Mouse (Mus musculus): ENCODE data around the gene Haus6. TPM values are rescaled to one million over a fixed set of nuclear protein-coding genes. Genes with fewer than 3 reads are reported as not detected.

Haus6 gene
- polyA plus RNA-seq, 1 experiment from 2014 or later, result 13.7 TPM

- no peak for ATAC-seq
- Histone ChIP-seq H3K9me3 (no peaks in the 10 kb centered on the region), H3K27ac (no peak overlapping the region), H3K27me3 (replicated peaks) (no peaks in the 10 kb centered on the region), H3K4me1 (replicated peaks) (no peaks in the 10 kb centered on the region), H3K4me3 (replicated peaks) (no peak overlapping the region), H3K4me2 (replicated peaks) (no peak overlapping the region), H3K36me3 (no peaks in the 10 kb centered on the region), H3K9ac (no peak overlapping the region)
- WGBS, result 56% methylated on average over 3 of the region's 3 CpGs
Measured at GRCm38 (mm10) chr4:86622116-86622515, 10.3 kb upstream of the Haus6 start.

DNA sequence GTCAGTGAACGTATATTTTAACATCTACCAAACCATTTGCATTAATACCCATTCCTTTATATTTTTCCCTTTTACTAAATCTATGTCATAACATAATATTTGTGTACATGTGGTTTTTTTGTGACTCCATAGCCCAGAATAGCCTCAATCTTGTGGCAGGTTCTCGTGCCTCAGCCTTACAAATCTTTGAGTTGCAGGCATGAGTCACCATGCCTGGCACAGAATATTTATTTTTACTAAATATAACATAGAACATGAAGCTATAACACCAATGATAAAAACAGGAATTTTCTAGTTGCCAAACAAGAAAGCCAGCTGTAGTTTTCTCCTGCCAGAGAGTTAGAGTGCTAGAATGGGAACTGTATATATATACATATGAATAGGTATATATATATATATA is 8.7 kb upstream of the Haus6 start:
- H3K4me2 ChIP-seq (replicated peaks), result no peak overlapping the region
- H3K4me1 ChIP-seq (replicated peaks), result no peaks in the 10 kb centered on the region
- 73% methylated on average over 2 of the region's 2 CpGs for WGBS
- no peaks in the 10 kb centered on the region for H3K9me3 ChIP-seq
- no peak overlapping the region for H3K4me3 ChIP-seq (replicated peaks)
- no peak for ATAC-seq
- no peaks in the 10 kb centered on the region for H3K36me3 ChIP-seq
- no peaks in the 10 kb centered on the region for H3K27me3 ChIP-seq (replicated peaks)
- no peak overlapping the region for H3K27ac ChIP-seq
- H3K9ac ChIP-seq, result no peak overlapping the region

- H3K9ac ChIP-seq, result 0 out of 2 replicates have a peak overlapping the region, but pooled peaks have one; percentile 26
- H3K4me2 ChIP-seq (replicated peaks), result peak overlapping the region; percentile 50
- no peaks in the 10 kb centered on the region for H3K36me3 ChIP-seq
- 32% methylated on average over 8 of the region's 8 CpGs for WGBS
- H3K27me3 ChIP-seq (replicated peaks), result no peaks in the 10 kb centered on the region
- peak; percentile 19; the same call in 1 of the 2 replicates for ATAC-seq
- H3K4me1 ChIP-seq (replicated peaks), result no peaks in the 10 kb centered on the region
- peak overlapping the region; percentile 69 for H3K4me3 ChIP-seq (replicated peaks)
- no peaks in the 10 kb centered on the region for H3K9me3 ChIP-seq
- H3K27ac ChIP-seq, result peak overlapping the region; percentile 33; the same call in 1 of the 2 replicates
Measured at GRCm38 (mm10) chr4:86612289-86612620, 400 bp upstream of the Haus6 start.

DNA sequence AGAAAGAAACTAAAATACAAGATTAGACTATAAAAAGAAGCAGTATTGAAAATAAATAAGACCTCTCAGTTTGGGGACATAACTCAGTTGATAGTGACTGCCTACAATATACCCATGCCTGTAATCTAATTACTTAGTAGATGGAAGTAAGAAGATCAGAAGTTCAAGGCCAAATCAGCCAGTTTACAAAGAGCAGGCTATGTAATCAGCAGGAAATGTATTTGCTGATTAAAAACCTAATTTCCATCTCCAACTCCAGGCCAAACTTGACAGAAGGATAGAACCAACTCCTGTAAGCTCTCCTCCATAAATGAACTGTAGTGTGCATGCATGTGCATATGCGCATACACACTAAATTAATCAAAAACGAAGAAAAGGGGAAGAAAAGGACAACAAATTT is 20.6 kb downstream of the Haus6 start:
- Histone ChIP-seq H3K4me2 (replicated peaks) (no peak overlapping the region), H3K4me1 (replicated peaks) (no peaks in the 10 kb centered on the region), H3K36me3 (peaks cover 11% of the 10 kb centered on the region)

DNA sequence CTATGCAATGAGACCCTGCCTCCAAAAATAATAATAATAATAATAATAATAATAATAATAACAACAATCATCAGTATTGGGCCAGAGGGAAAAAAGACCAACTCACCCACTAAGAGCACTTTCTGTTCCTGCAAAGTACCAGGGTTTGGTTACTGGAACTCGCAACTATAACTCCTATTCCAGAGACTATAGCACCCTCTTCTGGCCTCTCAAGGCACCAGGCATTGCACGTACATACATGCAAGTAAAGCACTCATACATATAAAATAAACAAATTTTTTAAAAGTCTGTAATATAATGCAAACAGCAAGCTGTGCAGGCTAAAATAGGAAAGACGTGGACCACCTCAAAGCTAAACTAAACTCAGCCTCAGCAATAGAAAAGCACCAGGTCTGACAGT is 23.6 kb downstream of the Haus6 start:
- WGBS, result 86% methylated on average over 3 of the region's 3 CpGs

More for the DNA sequence above, 20.6 kb downstream of the Haus6 start:
- ATAC-seq, result no peak
- 90% methylated on average over 2 of the region's 2 CpGs for WGBS
- Histone ChIP-seq H3K4me3 (replicated peaks) (no peak overlapping the region), H3K27me3 (replicated peaks) (no peaks in the 10 kb centered on the region), H3K27ac (no peak overlapping the region), H3K9ac (no peak overlapping the region), H3K9me3 (no peaks in the 10 kb centered on the region)

GRCm38 (mm10) chr4:86580591-86580990 is 31.3 kb downstream of the Haus6 start:
- 85% methylated on average over 3 of the region's 3 CpGs for WGBS
- Histone ChIP-seq H3K4me1 (replicated peaks) (peaks cover 9% of the 10 kb centered on the region), H3K4me3 (replicated peaks) (no peak overlapping the region), H3K36me3 (peaks cover 16% of the 10 kb centered on the region; the same call in 1 of the 2 replicates), H3K9me3 (no peaks in the 10 kb centered on the region), H3K9ac (no peak overlapping the region), H3K27me3 (replicated peaks) (no peaks in the 10 kb centered on the region), H3K4me2 (replicated peaks) (no peak overlapping the region), H3K27ac (no peak overlapping the region)
- no peak for ATAC-seq

More for the DNA sequence above, 23.6 kb downstream of the Haus6 start:
- Histone ChIP-seq H3K4me2 (replicated peaks) (no peak overlapping the region), H3K27me3 (replicated peaks) (no peaks in the 10 kb centered on the region), H3K9ac (no peak overlapping the region), H3K36me3 (peaks cover 17% of the 10 kb centered on the region), H3K4me1 (replicated peaks) (no peaks in the 10 kb centered on the region), H3K4me3 (replicated peaks) (no peak overlapping the region), H3K27ac (no peak overlapping the region), H3K9me3 (no peaks in the 10 kb centered on the region)
- ATAC-seq, result no peak

- no peak overlapping the region for H3K9ac ChIP-seq
- 69% methylated on average over 4 of the region's 4 CpGs for WGBS
- ATAC-seq, result no peak
- no peak overlapping the region for H3K27ac ChIP-seq
- H3K4me2 ChIP-seq (replicated peaks), result no peak overlapping the region
- H3K4me3 ChIP-seq (replicated peaks), result no peak overlapping the region
- no peaks in the 10 kb centered on the region for H3K9me3 ChIP-seq
- H3K27me3 ChIP-seq (replicated peaks), result no peaks in the 10 kb centered on the region
- peaks cover 16% of the 10 kb centered on the region; the same call in 1 of the 2 replicates for H3K36me3 ChIP-seq
- peaks cover 9% of the 10 kb centered on the region for H3K4me1 ChIP-seq (replicated peaks)
Measured at GRCm38 (mm10) chr4:86580056-86580455, 31.8 kb downstream of the Haus6 start.

- Histone ChIP-seq H3K4me2 (replicated peaks) (peak overlapping the region; percentile 79), H3K4me1 (replicated peaks) (peaks cover 9% of the 10 kb centered on the region), H3K27me3 (replicated peaks) (no peaks in the 10 kb centered on the region), H3K9ac (peak overlapping the region; percentile 90), H3K27ac (0 out of 2 replicates have a peak overlapping the region, but pooled peaks have one; percentile 96), H3K9me3 (no peaks in the 10 kb centered on the region), H3K36me3 (0 out of 2 replicates have a peak, but pooled peaks cover 2% of the 10 kb centered on the region), H3K4me3 (replicated peaks) (peak overlapping the region; percentile 84)
- no peak for ATAC-seq
- 7% methylated on average over 11 of the region's 11 CpGs for WGBS
Measured at GRCm38 (mm10) chr4:86576630-86577225, 35.1 kb downstream of the Haus6 start.

DNA sequence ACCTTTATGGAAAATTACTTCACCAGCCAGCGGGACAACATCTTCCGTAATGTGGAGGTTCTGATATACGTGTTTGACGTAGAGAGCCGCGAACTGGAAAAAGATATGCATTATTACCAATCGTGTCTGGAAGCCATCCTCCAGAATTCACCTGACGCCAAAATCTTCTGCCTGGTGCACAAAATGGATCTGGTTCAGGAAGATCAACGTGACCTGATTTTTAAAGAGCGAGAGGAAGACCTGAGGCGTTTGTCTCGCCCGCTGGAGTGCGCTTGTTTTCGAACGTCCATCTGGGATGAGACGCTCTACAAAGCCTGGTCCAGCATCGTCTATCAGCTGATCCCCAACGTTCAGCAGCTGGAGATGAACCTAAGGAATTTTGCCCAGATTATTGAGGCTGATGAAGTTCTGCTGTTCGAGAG is 35.7 kb downstream of the Haus6 start:
- Histone ChIP-seq H3K27ac (peak overlapping the region; percentile 96), H3K4me3 (replicated peaks) (peak overlapping the region; percentile 84), H3K4me1 (replicated peaks) (peaks cover 9% of the 10 kb centered on the region), H3K36me3 (0 out of 2 replicates have a peak, but pooled peaks cover 2% of the 10 kb centered on the region), H3K4me2 (replicated peaks) (peak overlapping the region; percentile 79), H3K9me3 (no peaks in the 10 kb centered on the region), H3K9ac (peak overlapping the region; percentile 90), H3K27me3 (replicated peaks) (no peaks in the 10 kb centered on the region)
- 0% methylated on average over 20 of the region's 20 CpGs for WGBS
- no peak for ATAC-seq

DNA sequence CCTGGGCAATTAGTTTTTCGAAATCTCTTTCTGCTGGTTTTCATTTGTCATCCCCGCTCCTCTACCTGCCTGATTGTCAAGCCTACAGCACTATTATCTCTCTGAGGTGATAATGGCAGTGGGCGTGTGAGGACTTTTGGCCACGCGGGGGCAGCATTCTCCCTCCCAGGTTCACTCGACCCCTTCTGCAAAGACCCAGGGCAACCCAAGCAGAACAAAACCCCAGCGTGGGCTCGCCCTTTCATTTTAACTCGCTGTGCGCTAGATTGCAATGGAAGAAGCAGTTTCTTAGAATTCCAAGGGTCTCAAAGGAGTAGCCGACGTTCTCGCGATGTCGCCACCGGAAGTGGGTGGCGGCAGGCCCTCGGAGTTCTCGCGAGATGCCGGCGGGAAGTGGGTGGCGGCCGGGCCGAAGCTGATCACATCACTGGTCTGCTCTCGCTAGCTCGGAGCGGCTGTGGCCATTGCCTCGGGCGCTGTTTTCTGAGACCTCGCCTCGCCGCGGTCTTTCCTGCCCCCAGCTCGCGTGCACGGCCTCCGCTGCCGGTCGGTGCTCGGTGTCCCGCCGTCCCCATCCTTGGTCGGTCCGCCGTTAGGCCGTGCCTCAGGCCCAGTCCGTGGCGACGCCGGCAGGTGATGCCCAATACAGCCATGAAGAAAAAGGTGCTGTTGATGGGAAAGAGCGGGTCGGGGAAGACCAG is 36.4 kb downstream of the Haus6 start, which contains the start of gene Rraga:
TSS of gene Rraga (plus strand) at position 386 of the 701 bp plus-strand sequence.
- no peaks in the 10 kb centered on the region for H3K9me3 ChIP-seq
- peak within 1 kb of the TSS; percentile 79 for H3K4me2 ChIP-seq (replicated peaks)
- no peaks in the 10 kb centered on the region for H3K27me3 ChIP-seq (replicated peaks)
- H3K9ac ChIP-seq, result peak within 1 kb of the TSS; percentile 90
- peaks cover 9% of the 10 kb centered on the region for H3K4me1 ChIP-seq (replicated peaks)
- ATAC-seq, result peak; percentile 98
- H3K27ac ChIP-seq, result peak within 1 kb of the TSS; percentile 96
- H3K4me3 ChIP-seq (replicated peaks), result peak within 1 kb of the TSS; percentile 84
- 0 out of 2 replicates have a peak, but pooled peaks cover 2% of the 10 kb centered on the region for H3K36me3 ChIP-seq
- under 1% methylated on average over 53 of the region's 53 CpGs for WGBS

GRCm38 (mm10) chr4:86574939-86575282 is 36.9 kb downstream of the Haus6 start:
- peak overlapping the region; percentile 90 for H3K9ac ChIP-seq
- no peaks in the 10 kb centered on the region for H3K9me3 ChIP-seq
- no peaks in the 10 kb centered on the region for H3K27me3 ChIP-seq (replicated peaks)
- H3K4me1 ChIP-seq (replicated peaks), result peaks cover 9% of the 10 kb centered on the region
- ATAC-seq, result peak; percentile 13
- peak overlapping the region; percentile 84 for H3K4me3 ChIP-seq (replicated peaks)
- 15% methylated on average over 6 of the region's 6 CpGs for WGBS
- H3K27ac ChIP-seq, result peak overlapping the region; percentile 96
- 0 out of 2 replicates have a peak, but pooled peaks cover 2% of the 10 kb centered on the region for H3K36me3 ChIP-seq
- peak overlapping the region; percentile 79 for H3K4me2 ChIP-seq (replicated peaks)

GRCm38 (mm10) chr4:86561061-86561460 is 50.8 kb downstream of the Haus6 start:
- no peaks in the 10 kb centered on the region for H3K27me3 ChIP-seq (replicated peaks)
- 95% methylated on average over 3 of the region's 3 CpGs for WGBS
- no peaks in the 10 kb centered on the region for H3K4me1 ChIP-seq (replicated peaks)
- no peak overlapping the region for H3K27ac ChIP-seq
- H3K4me2 ChIP-seq (replicated peaks), result no peak overlapping the region
- no peak overlapping the region for H3K9ac ChIP-seq
- ATAC-seq, result no peak
- no peak overlapping the region for H3K4me3 ChIP-seq (replicated peaks)
- no peaks in the 10 kb centered on the region for H3K36me3 ChIP-seq
- no peaks in the 10 kb centered on the region for H3K9me3 ChIP-seq

Data from intestine, embryonic 15.5 days (tissue).